Mouse (Mus musculus): ENCODE measurements around the gene Crocc2.

GRCm38 (mm10) chr1:93216839-93217497 is 48.4 kb downstream of the Crocc2 start:
- TF ChIP-seq CTCF (IDR thresholded peaks at IDR 0.05; ENCODE audit: low read depth) = no peak
- no peak for TF ChIP-seq EP300 (IDR thresholded peaks at IDR 0.05; ENCODE audit: low read depth)
